Mouse (Mus musculus) heart, embryonic 15.5 days (tissue): Measurements from ENCODE around the gene Samd3. TPM values are rescaled to one million over a fixed set of nuclear protein-coding genes. Genes with fewer than 3 reads are reported as not detected.

Experiments used
- ATAC-seq: fragments of 200-750 bp; cut with Nextera tagmentation; replicated peaks from 2 replicates; pipeline ENCODE4 v1.8.0; 2017; ENCODE audit warnings: low read depth, moderate TSS enrichment; ENCODE audit not compliant: insufficient number of reproducible peaks, insufficient read depth, low FRiP score
- H3K27ac ChIP-seq: fragments of 300-500 bp; sonication (generic); 2 replicates; pipeline ENCODE4 v1.5.1; 2015; ENCODE audit warnings: mild to moderate bottlenecking, inconsistent platforms
- H3K27me3 ChIP-seq: fragments of 300-500 bp; sonication (generic); 2 replicates; pipeline ENCODE4 v1.6.1; 2015; ENCODE audit warnings: inconsistent platforms
- H3K36me3 ChIP-seq: fragments of 300-500 bp; sonication (generic); 2 replicates; pipeline ENCODE4 v1.6.1; 2015; ENCODE audit warnings: mild to moderate bottlenecking, inconsistent platforms
- H3K4me1 ChIP-seq: fragments of 300-500 bp; sonication (generic); replicated peaks from 2 replicates; pipeline ENCODE4 v1.6.1; 2015; ENCODE audit warnings: inconsistent platforms
- H3K4me2 ChIP-seq: fragments of 300-500 bp; sonication (generic); 2 replicates; pipeline ENCODE4 v1.6.1; 2015; ENCODE audit warnings: inconsistent platforms, mild to moderate bottlenecking, moderate library complexity
- H3K4me3 ChIP-seq: fragments of 300-500 bp; sonication (generic); 2 replicates; pipeline ENCODE4 v1.5.1; 2015; ENCODE audit warnings: mild to moderate bottlenecking, inconsistent platforms
- H3K9ac ChIP-seq: fragments of 300-500 bp; sonication (generic); 2 replicates; pipeline ENCODE4 v1.6.1; 2015; ENCODE audit warnings: mild to moderate bottlenecking, inconsistent platforms
- H3K9me3 ChIP-seq: fragments of 300-500 bp; sonication (generic); replicated peaks from 2 replicates; pipeline ENCODE4 v1.6.1; 2016; ENCODE audit warnings: inconsistent platforms
- WGBS: fragments of 180-500 bp; shearing (Covaris S2); methylation state at CpG from one replicate; pipeline ENCODE4 v1.1.7; 2015; ENCODE audit warnings: mixed read lengths; 5-methylcytosine and 5-hydroxymethylcytosine counted together
- polyA plus RNA-seq: library from polyadenylated mRNA; unstranded; fragments of >200 nt; fragmentation: Nextera tagmentation; extraction: Ambion mirVana; gene quantifications from 2 replicates; pipeline ENCODE4 v1.2.1, GENCODE M21; 2015

Gene Samd3
- polyA plus RNA-seq, 1 experiment from 2014 or later: not detected

- Histone ChIP-seq H3K4me3 (no peak overlapping the region), H3K9ac (no peak overlapping the region), H3K4me1 (no peaks in the 10 kb centered on the region), H3K27ac (no peak overlapping the region), H3K9me3 (no peaks in the 10 kb centered on the region), H3K4me2 (no peak overlapping the region), H3K27me3 (no peaks in the 10 kb centered on the region), H3K36me3 (no peaks in the 10 kb centered on the region)
- no peak for ATAC-seq
- WGBS: 82% methylated on average over 3 of the region's 3 CpGs
Observed at GRCm38 (mm10) chr10:26243203-26243602, 13.7 kb downstream of the Samd3 start.

- Histone ChIP-seq H3K27ac (no peak overlapping the region), H3K4me1 (no peaks in the 10 kb centered on the region)
- WGBS: 81% methylated on average over 6 of the region's 6 CpGs
Observed at GRCm38 (mm10) chr10:26244466-26244865, 15.0 kb downstream of the Samd3 start.

GRCm38 (mm10) chr10:26249426-26250165 lies 20.1 kb downstream of the Samd3 start:
- no peak overlapping the region for H3K9ac ChIP-seq
- H3K9me3 ChIP-seq: no peaks in the 10 kb centered on the region
- H3K4me2 ChIP-seq: no peak overlapping the region
- no peaks in the 10 kb centered on the region for H3K4me1 ChIP-seq
- H3K4me3 ChIP-seq: no peak overlapping the region
- no peaks in the 10 kb centered on the region for H3K36me3 ChIP-seq
- no peak overlapping the region for H3K27ac ChIP-seq
- 74% methylated on average over 7 of the region's 7 CpGs for WGBS
- H3K27me3 ChIP-seq: no peaks in the 10 kb centered on the region
- ATAC-seq: 0 out of 2 replicates have a peak, but pooled peaks have one; percentile 27

More at GRCm38 (mm10) chr10:26244466-26244865, 15.0 kb downstream of the Samd3 start:
- H3K27me3 ChIP-seq: no peaks in the 10 kb centered on the region
- no peak overlapping the region for H3K9ac ChIP-seq
- H3K36me3 ChIP-seq: no peaks in the 10 kb centered on the region
- ATAC-seq: no peak
- H3K4me2 ChIP-seq: no peak overlapping the region
- H3K9me3 ChIP-seq: no peaks in the 10 kb centered on the region
- H3K4me3 ChIP-seq: no peak overlapping the region

GRCm38 (mm10) chr10:26259908-26260307 lies 30.4 kb downstream of the Samd3 start:
- no peak for ATAC-seq
- H3K27me3 ChIP-seq: no peaks in the 10 kb centered on the region
- H3K36me3 ChIP-seq: no peaks in the 10 kb centered on the region
- H3K27ac ChIP-seq: no peak overlapping the region
- 44% methylated on average over 4 of the region's 4 CpGs for WGBS
- no peak overlapping the region for H3K9ac ChIP-seq
- H3K4me3 ChIP-seq: no peak overlapping the region
- no peak overlapping the region for H3K4me2 ChIP-seq
- H3K9me3 ChIP-seq: no peaks in the 10 kb centered on the region
- no peaks in the 10 kb centered on the region for H3K4me1 ChIP-seq

GRCm38 (mm10) chr10:26263744-26264459 lies 34.4 kb downstream of the Samd3 start:
- Histone ChIP-seq H3K36me3 (no peaks in the 10 kb centered on the region), H3K4me3 (no peak overlapping the region), H3K27ac (no peak overlapping the region), H3K27me3 (no peaks in the 10 kb centered on the region), H3K9me3 (no peaks in the 10 kb centered on the region), H3K4me2 (no peak overlapping the region), H3K9ac (no peak overlapping the region), H3K4me1 (no peaks in the 10 kb centered on the region)
- no peak for ATAC-seq
- WGBS: 74% methylated on average over 3 of the region's 3 CpGs

- no peak overlapping the region for H3K27ac ChIP-seq
- ATAC-seq: no peak
- no peaks in the 10 kb centered on the region for H3K27me3 ChIP-seq
- no peak overlapping the region for H3K4me3 ChIP-seq
- WGBS: 89% methylated on average over 6 of the region's 6 CpGs
- H3K4me1 ChIP-seq: no peaks in the 10 kb centered on the region
- no peak overlapping the region for H3K4me2 ChIP-seq
- no peak overlapping the region for H3K9ac ChIP-seq
- peaks cover 13% of the 10 kb centered on the region for H3K36me3 ChIP-seq
- no peaks in the 10 kb centered on the region for H3K9me3 ChIP-seq
Observed at GRCm38 (mm10) chr10:26275414-26275813, 45.9 kb downstream of the Samd3 start.

GRCm38 (mm10) chr10:26280009-26280408 lies 50.5 kb downstream of the Samd3 start:
- no peak overlapping the region for H3K4me2 ChIP-seq
- no peak; the same call in 1 of the 2 replicates for ATAC-seq
- no peaks in the 10 kb centered on the region for H3K27me3 ChIP-seq
- WGBS: 67% methylated on average over 8 of the region's 8 CpGs
- H3K4me3 ChIP-seq: no peak overlapping the region
- H3K27ac ChIP-seq: no peak overlapping the region
- no peak overlapping the region for H3K9ac ChIP-seq
- no peaks in the 10 kb centered on the region for H3K9me3 ChIP-seq
- H3K4me1 ChIP-seq: no peaks in the 10 kb centered on the region
- H3K36me3 ChIP-seq: peaks cover 16% of the 10 kb centered on the region

GRCm38 (mm10) chr10:26287136-26287535 lies 57.6 kb downstream of the Samd3 start:
- no peak for ATAC-seq
- Histone ChIP-seq H3K4me2 (no peak overlapping the region), H3K27me3 (no peaks in the 10 kb centered on the region), H3K36me3 (no peaks in the 10 kb centered on the region; the same call in 1 of the 2 replicates), H3K9ac (no peak overlapping the region), H3K27ac (no peak overlapping the region), H3K4me1 (no peaks in the 10 kb centered on the region), H3K9me3 (no peaks in the 10 kb centered on the region), H3K4me3 (no peak overlapping the region)
- 84% methylated on average over 7 of the region's 7 CpGs for WGBS

- Histone ChIP-seq H3K9me3 (no peaks in the 10 kb centered on the region), H3K4me1 (no peaks in the 10 kb centered on the region), H3K9ac (no peak overlapping the region), H3K36me3 (peaks cover 8% of the 10 kb centered on the region), H3K27ac (no peak overlapping the region), H3K4me2 (no peak overlapping the region), H3K4me3 (no peak overlapping the region), H3K27me3 (no peaks in the 10 kb centered on the region)
- no peak for ATAC-seq
- WGBS: 67% methylated on average over 3 of the region's 3 CpGs
Observed at GRCm38 (mm10) chr10:26297200-26297599, 67.7 kb downstream of the Samd3 start.

GRCm38 (mm10) chr10:26297626-26298025 lies 68.1 kb downstream of the Samd3 start:
- WGBS: 77% methylated on average over 7 of the region's 7 CpGs
- Histone ChIP-seq H3K36me3 (peaks cover 12% of the 10 kb centered on the region), H3K4me2 (no peak overlapping the region), H3K27ac (no peak overlapping the region), H3K4me3 (no peak overlapping the region), H3K9ac (no peak overlapping the region), H3K27me3 (no peaks in the 10 kb centered on the region), H3K9me3 (no peaks in the 10 kb centered on the region), H3K4me1 (no peaks in the 10 kb centered on the region)
- no peak for ATAC-seq

GRCm38 (mm10) chr10:26302336-26302735 lies 72.8 kb downstream of the Samd3 start:
- WGBS: 92% methylated on average over 4 of the region's 4 CpGs
- ATAC-seq: no peak
- Histone ChIP-seq H3K36me3 (peaks cover 12% of the 10 kb centered on the region), H3K27me3 (no peaks in the 10 kb centered on the region), H3K27ac (no peak overlapping the region), H3K4me3 (no peak overlapping the region), H3K9me3 (no peaks in the 10 kb centered on the region), H3K9ac (no peak overlapping the region), H3K4me2 (no peak overlapping the region), H3K4me1 (no peaks in the 10 kb centered on the region)
